ENCODE assay signal across 11 mouse cellular contexts in genomic region chr10:69466586-69466985, GRCm38 (mm10).
A peak's percentile ranks its signal among the peaks of the same experiment; 100 is the strongest.
DNase-seq lines count a peak whose midpoint lies in the region; ATAC-seq and TF ChIP-seq lines count a peak whose summit lies in the region.
"Had no signal": no experiment of that assay in that cellular context is flagged by ENCODE, and none has a peak within 500 bp of the region (broad histone marks: within the 10 kb centered on the region; RNA-seq: fewer than 3 reads in every experiment).

No protein-coding gene starts in this region.

- ATAC-seq in forebrain, embryonic 13.5 days: no peak
- ATAC-seq in hindbrain, postnatal 0 days: no peak

- no peak overlapping the region for H3K4me2 ChIP-seq in forebrain, embryonic 13.5 days
- no peak overlapping the region for H3K4me2 ChIP-seq in hindbrain, postnatal 0 days (ENCODE audit: low read depth, low read length)
- H3K4me2 ChIP-seq: liver, embryonic 15.5 days had no signal

- H3K4me3 ChIP-seq in layer of hippocampus, adult 2 months: no peak overlapping the region
- no peak overlapping the region for H3K4me3 ChIP-seq in forebrain, embryonic 13.5 days
- no peak overlapping the region for H3K4me3 ChIP-seq in hindbrain, postnatal 0 days (ENCODE audit: low read length)
- H3K4me3 ChIP-seq in olfactory bulb, adult 2 months (ENCODE audit: insufficient read depth, low read depth, low read length): no peak overlapping the region
- H3K4me3 ChIP-seq: liver, embryonic 15.5 days; megakaryocyte, embryonic 14.5 days had no signal

- no peak for TF ChIP-seq POLR2A in olfactory bulb, adult 2 months (IDR thresholded peaks at IDR 0.05; ENCODE audit: insufficient read depth, low read depth, low read length)

- WGBS in forebrain, embryonic 13.5 days: 48% methylated on average over 4 of the region's 4 CpGs
- 18% methylated on average over 4 of the region's 4 CpGs for WGBS in hindbrain, postnatal 0 days
- 64% methylated on average over 4 of the region's 4 CpGs for WGBS in olfactory bulb, adult 2 months

- no peak for DNase-seq in layer of hippocampus, adult 2 months (ENCODE audit: low spot score in 2 of 2)
- no peak for DNase-seq in layer of hippocampus, postnatal 10 days (ENCODE audit: low spot score in 2 of 2)
- DNase-seq in hindbrain, postnatal 0 days (ENCODE audit: low spot score): peak; percentile 39
- no peak for DNase-seq in lung, postnatal 10 days
- DNase-seq in cerebellum, adult 11-12 months: no peak
- DNase-seq: heart, postnatal 4 days; kidney, postnatal 25 days had no signal

- H3K4me1 ChIP-seq in forebrain, embryonic 13.5 days: peaks cover 56% of the 10 kb centered on the region
- H3K4me1 ChIP-seq in hindbrain, postnatal 0 days (ENCODE audit: insufficient read depth, low read length): peaks cover 15% of the 10 kb centered on the region; the same call in 1 of the 2 replicates
- H3K4me1 ChIP-seq in olfactory bulb, adult 2 months (ENCODE audit: control insufficient read depth, insufficient read depth, low read length): peaks cover 5% of the 10 kb centered on the region
- H3K4me1 ChIP-seq: liver, embryonic 15.5 days; megakaryocyte, embryonic 14.5 days had no signal

- H3K27ac ChIP-seq in layer of hippocampus, adult 2 months: peak overlapping the region; percentile 93
- peak overlapping the region; percentile 90 for H3K27ac ChIP-seq in forebrain, embryonic 13.5 days
- H3K27ac ChIP-seq in hindbrain, postnatal 0 days: peak overlapping the region; percentile 82
- peak overlapping the region; percentile 80 for H3K27ac ChIP-seq in olfactory bulb, adult 2 months (ENCODE audit: insufficient read depth, low read depth, low read length)
- H3K27ac ChIP-seq: liver, embryonic 15.5 days had no signal

- H3K9ac ChIP-seq in forebrain, embryonic 13.5 days: no peak overlapping the region
- no peak overlapping the region for H3K9ac ChIP-seq in hindbrain, postnatal 0 days (replicated peaks; ENCODE audit: low read length)
- H3K9ac ChIP-seq: liver, embryonic 15.5 days had no signal

- TF ChIP-seq CTCF in layer of hippocampus, adult 2 months (conservative IDR thresholded peaks at IDR 0.05): no peak
- no peak for TF ChIP-seq CTCF in hindbrain, postnatal 0 days (IDR thresholded peaks at IDR 0.05; ENCODE audit: low read depth)
- no peak for TF ChIP-seq CTCF in olfactory bulb, adult 2 months (IDR thresholded peaks at IDR 0.05; ENCODE audit: insufficient read depth, low read depth, low read length)

- no peaks in the 10 kb centered on the region for H3K36me3 ChIP-seq in forebrain, embryonic 13.5 days (ENCODE audit: poor library complexity, severe bottlenecking)
- no peaks in the 10 kb centered on the region for H3K36me3 ChIP-seq in hindbrain, postnatal 0 days (ENCODE audit: insufficient read depth, low read length)
- H3K36me3 ChIP-seq: liver, embryonic 15.5 days had no signal

- H3K27me3 ChIP-seq in forebrain, embryonic 13.5 days: no peaks in the 10 kb centered on the region
- no peaks in the 10 kb centered on the region for H3K27me3 ChIP-seq in hindbrain, postnatal 0 days (ENCODE audit: insufficient read depth, low read length)
- H3K27me3 ChIP-seq: liver, embryonic 15.5 days; megakaryocyte, embryonic 14.5 days had no signal

- no peaks in the 10 kb centered on the region for H3K9me3 ChIP-seq in forebrain, embryonic 13.5 days (replicated peaks)
- H3K9me3 ChIP-seq in hindbrain, postnatal 0 days (ENCODE audit: low read length): no peaks in the 10 kb centered on the region
- H3K9me3 ChIP-seq: liver, embryonic 15.5 days had no signal
